Mouse (Mus musculus): ENCODE measurements around the gene Map3k6. TPM values are rescaled to one million over a fixed set of nuclear protein-coding genes. Genes with fewer than 3 reads are reported as not detected.
A peak's percentile ranks its signal among the peaks of the same experiment; 100 is the strongest.

The Map3k6 gene
- polyA plus RNA-seq, 1 experiment: 4.6 TPM

DNA sequence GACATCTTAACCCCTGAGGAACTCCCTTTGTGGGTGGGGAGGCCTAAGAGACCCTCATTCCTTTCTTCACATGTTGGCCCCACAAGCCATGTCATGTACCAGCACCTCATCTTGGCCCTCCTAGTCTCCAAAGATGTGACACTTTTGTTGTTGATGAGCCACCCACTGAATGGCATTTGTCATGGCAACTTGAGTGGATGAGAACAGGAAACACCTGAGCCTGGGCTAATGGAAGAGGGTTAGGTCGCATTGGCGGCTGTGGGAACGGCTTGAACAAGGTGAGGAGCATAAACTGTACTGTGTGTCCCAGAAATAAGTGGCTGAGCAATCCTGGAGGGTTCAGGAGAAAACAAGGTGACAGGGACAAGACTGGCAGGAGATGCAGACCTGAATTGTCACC lies 28.3 kb downstream of the Map3k6 start:
- H3K4me2 ChIP-seq (ENCODE audit: low read depth): no peak overlapping the region
- peaks cover 15% of the 10 kb centered on the region for H3K79me2 ChIP-seq (ENCODE audit: control insufficient read depth, insufficient read depth)
- no peaks in the 10 kb centered on the region for H3K27me3 ChIP-seq (ENCODE audit: control insufficient read depth, insufficient read depth, insufficient read length)
- H3ac ChIP-seq (ENCODE audit: control insufficient read depth, insufficient read length): no peak overlapping the region
- no peak overlapping the region for H3K4me3 ChIP-seq
- peaks cover 8% of the 10 kb centered on the region for H3K36me3 ChIP-seq (ENCODE audit: control insufficient read depth, insufficient read depth)
- no peak for TF ChIP-seq SRF (IDR thresholded peaks at IDR 0.05; ENCODE audit: control insufficient read depth, insufficient read length, low read depth)
- TF ChIP-seq MYOD1 (IDR thresholded peaks at IDR 0.05; ENCODE audit: control insufficient read depth in 1 of 3, insufficient read length in 2 of 3, low read depth in 2 of 3): no peak
- no peak for TF ChIP-seq MAX (IDR thresholded peaks at IDR 0.05; ENCODE audit: low read depth)
- TF ChIP-seq REST (IDR thresholded peaks at IDR 0.05; ENCODE audit: insufficient read depth, insufficient read length): no peak
- no peak for TF ChIP-seq CEBPB (IDR thresholded peaks at IDR 0.05; ENCODE audit: insufficient read depth, poor library complexity, severe bottlenecking)
- no peak for TF ChIP-seq POLR2AphosphoS2 (IDR thresholded peaks at IDR 0.05; ENCODE audit: insufficient read length, low read depth)
- no peak for TF ChIP-seq E2F4 (IDR thresholded peaks at IDR 0.05; ENCODE audit: insufficient read depth)
- no peak for TF ChIP-seq POLR2A (IDR thresholded peaks at IDR 0.05; ENCODE audit: insufficient read length, low read depth)
- no peak for TF ChIP-seq MYOG (IDR thresholded peaks at IDR 0.05; ENCODE audit: control insufficient read depth in 1 of 3, insufficient read depth in 1 of 3, insufficient read length in 2 of 3, low read depth in 2 of 3)
- TF ChIP-seq TCF12 (IDR thresholded peaks at IDR 0.05; ENCODE audit: insufficient read depth, poor library complexity, severe bottlenecking): no peak
- no peak for TF ChIP-seq TCF3 (IDR thresholded peaks at IDR 0.05; ENCODE audit: insufficient read length, low read depth)
- no peak for TF ChIP-seq USF1 (IDR thresholded peaks at IDR 0.05; ENCODE audit: low read depth)

DNA sequence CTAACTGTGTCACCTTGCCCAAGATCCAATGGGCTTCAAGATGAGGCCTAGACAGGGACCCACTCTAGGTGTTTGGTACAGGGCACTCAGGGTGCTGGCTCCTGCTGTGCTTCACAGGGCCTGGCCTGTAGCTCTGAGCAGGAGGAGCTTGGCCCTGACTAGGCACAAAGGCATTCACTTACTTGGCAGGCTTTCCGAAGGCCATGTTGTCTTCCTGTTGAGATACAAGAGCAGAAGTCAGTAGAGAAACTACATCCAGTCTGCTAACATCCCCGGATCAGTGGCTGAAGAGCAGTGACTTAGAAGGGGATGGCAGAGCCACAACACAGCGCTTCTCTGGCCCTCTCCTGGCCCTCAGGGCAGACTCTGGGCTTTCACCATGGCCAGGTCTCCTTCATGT lies 29.0 kb downstream of the Map3k6 start:
- TF ChIP-seq POLR2AphosphoS2 (IDR thresholded peaks at IDR 0.05; ENCODE audit: insufficient read length, low read depth) (no peak), USF1 (IDR thresholded peaks at IDR 0.05; ENCODE audit: low read depth) (no peak), TCF3 (IDR thresholded peaks at IDR 0.05; ENCODE audit: insufficient read length, low read depth) (no peak), SRF (IDR thresholded peaks at IDR 0.05; ENCODE audit: control insufficient read depth, insufficient read length, low read depth) (no peak), MAX (IDR thresholded peaks at IDR 0.05; ENCODE audit: low read depth) (no peak), MYOD1 (IDR thresholded peaks at IDR 0.05; ENCODE audit: control insufficient read depth in 1 of 3, insufficient read length in 2 of 3, low read depth in 2 of 3) (no peak)
- peaks cover 8% of the 10 kb centered on the region for H3K36me3 ChIP-seq (ENCODE audit: control insufficient read depth, insufficient read depth)
- H3K4me2 ChIP-seq (ENCODE audit: low read depth): no peak overlapping the region
- H3K27me3 ChIP-seq (ENCODE audit: control insufficient read depth, insufficient read depth, insufficient read length): no peaks in the 10 kb centered on the region
- H3ac ChIP-seq (ENCODE audit: control insufficient read depth, insufficient read length): no peak overlapping the region
- peaks cover 15% of the 10 kb centered on the region for H3K79me2 ChIP-seq (ENCODE audit: control insufficient read depth, insufficient read depth)
- no peak overlapping the region for H3K4me3 ChIP-seq

DNA sequence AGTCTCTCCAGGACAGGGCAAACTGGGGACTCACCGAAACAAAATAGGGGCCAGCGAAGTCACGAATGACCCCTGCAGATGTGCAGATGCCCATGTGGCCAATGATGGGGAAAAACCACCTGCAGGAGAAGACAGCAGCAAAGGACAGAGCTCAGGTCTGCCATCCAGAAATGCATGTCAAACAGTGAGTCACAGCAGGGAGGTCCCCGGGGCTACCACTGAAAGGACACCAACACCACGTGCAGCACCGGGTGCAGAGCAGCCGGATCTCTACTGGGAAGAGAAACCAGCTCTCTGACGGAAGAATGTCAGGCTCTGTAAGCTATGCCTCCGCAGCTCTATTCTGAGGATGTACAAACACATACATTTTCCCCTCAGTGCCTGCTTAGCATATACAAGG lies 30.3 kb downstream of the Map3k6 start:
- no peak overlapping the region for H3K4me3 ChIP-seq
- H3K79me2 ChIP-seq (ENCODE audit: control insufficient read depth, insufficient read depth): peaks cover 27% of the 10 kb centered on the region
- H3K4me2 ChIP-seq (ENCODE audit: low read depth): no peak overlapping the region
- H3ac ChIP-seq (ENCODE audit: control insufficient read depth, insufficient read length): no peak overlapping the region
- TF ChIP-seq USF1 (IDR thresholded peaks at IDR 0.05; ENCODE audit: low read depth) (no peak), E2F4 (IDR thresholded peaks at IDR 0.05; ENCODE audit: insufficient read depth) (no peak), MYOD1 (IDR thresholded peaks at IDR 0.05; ENCODE audit: control insufficient read depth in 1 of 3, insufficient read length in 2 of 3, low read depth in 2 of 3) (no peak)
- peaks cover 8% of the 10 kb centered on the region for H3K36me3 ChIP-seq (ENCODE audit: control insufficient read depth, insufficient read depth)
- no peaks in the 10 kb centered on the region for H3K27me3 ChIP-seq (ENCODE audit: control insufficient read depth, insufficient read depth, insufficient read length)

DNA sequence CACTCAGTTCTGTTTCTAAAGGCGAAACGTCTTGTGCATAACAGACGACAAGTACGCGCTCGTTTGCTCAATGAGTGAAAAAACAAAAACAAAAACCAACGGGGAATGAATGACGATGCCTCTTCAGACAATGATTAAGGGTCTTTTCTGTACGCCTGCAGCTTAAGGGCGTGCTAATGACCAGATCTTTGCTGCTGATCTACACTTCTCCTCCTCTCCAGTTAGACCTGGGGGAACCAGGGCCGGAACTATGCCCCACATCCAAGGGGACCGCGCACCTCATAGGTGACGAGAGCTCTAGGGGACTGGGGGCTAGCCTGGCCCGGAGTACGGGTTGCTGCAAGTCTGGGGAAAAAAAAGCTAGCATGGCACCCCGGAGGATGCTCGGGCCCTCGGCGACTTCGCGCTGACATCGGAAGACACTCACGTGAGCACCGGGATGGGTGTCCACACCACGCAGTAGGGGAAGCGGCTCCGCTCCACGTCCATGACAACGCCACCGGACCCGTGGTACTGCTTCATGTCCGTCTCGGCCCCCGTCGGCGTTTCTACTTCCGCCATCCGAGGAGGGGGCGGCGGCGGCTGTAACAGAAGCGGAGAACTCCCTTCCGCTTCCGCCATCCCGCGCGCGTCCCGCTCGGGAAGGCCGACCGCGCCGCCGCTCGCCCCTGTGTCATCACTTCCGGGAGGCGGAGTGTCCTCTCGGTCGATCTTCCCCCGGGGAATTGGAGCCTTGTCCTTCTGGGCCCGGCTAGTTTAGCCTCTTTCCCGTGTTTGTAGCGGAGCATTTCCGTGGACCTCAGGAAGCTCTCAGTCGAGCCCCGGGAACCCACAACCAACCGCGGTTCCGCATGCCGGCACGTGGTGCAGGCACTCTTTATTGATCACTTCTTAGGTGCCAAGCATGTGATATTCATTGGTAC lies 36.7 kb downstream of the Map3k6 start, which contains the start of gene Tmem222:
Gene Tmem222 (minus strand): TSS at position 689 of the 923 bp plus-strand sequence.
- H3K4me2 ChIP-seq (ENCODE audit: low read depth): peak within 1 kb of the TSS; percentile 87

DNA sequence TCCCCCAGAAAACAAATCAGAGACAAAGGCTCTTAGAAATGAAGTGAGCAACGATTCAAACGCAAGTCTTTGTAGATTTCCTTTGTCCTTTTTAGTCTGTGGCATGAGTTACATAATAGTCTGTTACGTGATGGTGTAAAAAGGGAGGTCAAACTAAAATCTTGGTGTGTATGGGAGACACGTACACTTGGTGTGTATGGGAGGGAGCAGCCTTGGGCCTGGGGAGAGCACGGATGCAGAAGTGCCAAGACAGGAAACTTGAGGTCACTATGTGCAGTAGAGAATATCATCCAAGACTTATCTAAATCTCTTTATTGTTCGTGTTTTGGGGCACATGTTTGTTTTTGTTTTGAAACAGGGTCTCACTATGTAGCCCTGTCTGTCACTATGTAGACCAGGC lies 37.4 kb downstream of the Map3k6 start:
- Histone ChIP-seq H3K79me2 (ENCODE audit: control insufficient read depth, insufficient read depth) (peaks cover 33% of the 10 kb centered on the region), H3K36me3 (ENCODE audit: control insufficient read depth, insufficient read depth) (no peaks in the 10 kb centered on the region), H3ac (ENCODE audit: control insufficient read depth, insufficient read length) (peak overlapping the region; percentile 52), H3K4me3 (peak overlapping the region; percentile 92), H3K27me3 (ENCODE audit: control insufficient read depth, insufficient read depth, insufficient read length) (no peaks in the 10 kb centered on the region), H3K4me2 (ENCODE audit: low read depth) (peak overlapping the region; percentile 85)
- TF ChIP-seq TCF3 (IDR thresholded peaks at IDR 0.05; ENCODE audit: insufficient read length, low read depth): no peak

More for the DNA sequence above, 36.7 kb downstream of the Map3k6 start, which contains the start of gene Tmem222:
- no peak for TF ChIP-seq TCF12 (IDR thresholded peaks at IDR 0.05; ENCODE audit: insufficient read depth, poor library complexity, severe bottlenecking)
- TF ChIP-seq POLR2AphosphoS2 (IDR thresholded peaks at IDR 0.05; ENCODE audit: insufficient read length, low read depth): peak; percentile 73
- peak in 1 of 3 experiments; percentile 33 for TF ChIP-seq MYOG (IDR thresholded peaks at IDR 0.05; ENCODE audit: control insufficient read depth in 1 of 3, insufficient read depth in 1 of 3, insufficient read length in 2 of 3, low read depth in 2 of 3)
- TF ChIP-seq POLR2A (IDR thresholded peaks at IDR 0.05; ENCODE audit: insufficient read length, low read depth): peak; percentile 64
- TF ChIP-seq REST (IDR thresholded peaks at IDR 0.05; ENCODE audit: insufficient read depth, insufficient read length): no peak
- peak within 1 kb of the TSS; percentile 92 for H3K4me3 ChIP-seq
- no peaks in the 10 kb centered on the region for H3K27me3 ChIP-seq (ENCODE audit: control insufficient read depth, insufficient read depth, insufficient read length)
- no peaks in the 10 kb centered on the region for H3K36me3 ChIP-seq (ENCODE audit: control insufficient read depth, insufficient read depth)
- H3ac ChIP-seq (ENCODE audit: control insufficient read depth, insufficient read length): peak within 1 kb of the TSS; percentile 52
- peaks cover 40% of the 10 kb centered on the region for H3K79me2 ChIP-seq (ENCODE audit: control insufficient read depth, insufficient read depth)
